Mouse (Mus musculus) MEL (cell line): ENCODE measurements around the gene Trim47.

Source experiments
- GATA1 ChIP-seq: IDR thresholded peaks from 2 replicates; pipeline ENCODE4 v1.6.1; 2011; ENCODE audit warnings: low read depth, low read length, improper control_type of control experiment
- MYC ChIP-seq: IDR thresholded peaks from 2 replicates; pipeline ENCODE4 v1.6.1; 2011; ENCODE audit warnings: low read depth, mild to moderate bottlenecking, low read length, improper control_type of control experiment, moderate library complexity
- POLR2A ChIP-seq, 2 experiments: IDR thresholded peaks; 2 replicates each; pipeline ENCODE4 v1.6.1; 2011 to 2012; ENCODE audit warnings: low read length in 2 of 2, mild to moderate bottlenecking in 2 of 2, control low read depth in 1 of 2, improper control_type of control experiment in 1 of 2, low read depth in 1 of 2, moderate library complexity in 1 of 2; ENCODE audit not compliant: control insufficient read depth in 1 of 2, insufficient read depth in 1 of 2, poor library complexity in 1 of 2
- POLR2AphosphoS5 ChIP-seq: IDR thresholded peaks from 2 replicates; pipeline ENCODE4 v1.6.1; 2012; ENCODE audit warnings: low read depth, borderline replicate concordance, mild to moderate bottlenecking, inconsistent platforms, low read length, moderate library complexity, mixed read lengths
- TAL1 ChIP-seq: IDR thresholded peaks from 2 replicates; pipeline ENCODE4 v1.6.1; 2012; ENCODE audit warnings: mild to moderate bottlenecking, inconsistent platforms, low read length, moderate library complexity, mixed read lengths
- TBP ChIP-seq: IDR thresholded peaks from 2 replicates; pipeline ENCODE4 v1.8.0; 2011; ENCODE audit warnings: low read depth, low read length, improper control_type of control experiment
- TCF12 ChIP-seq: IDR thresholded peaks from 2 replicates; pipeline ENCODE4 v1.6.1; 2014; ENCODE audit warnings: low read depth, mild to moderate bottlenecking, inconsistent platforms, low read length, improper control_type of control experiment, moderate library complexity
- ZNF384 ChIP-seq: IDR thresholded peaks from 2 replicates; pipeline ENCODE4 v1.6.1; 2012; ENCODE audit warnings: low read depth, mild to moderate bottlenecking, inconsistent platforms, low read length, improper control_type of control experiment

DNA sequence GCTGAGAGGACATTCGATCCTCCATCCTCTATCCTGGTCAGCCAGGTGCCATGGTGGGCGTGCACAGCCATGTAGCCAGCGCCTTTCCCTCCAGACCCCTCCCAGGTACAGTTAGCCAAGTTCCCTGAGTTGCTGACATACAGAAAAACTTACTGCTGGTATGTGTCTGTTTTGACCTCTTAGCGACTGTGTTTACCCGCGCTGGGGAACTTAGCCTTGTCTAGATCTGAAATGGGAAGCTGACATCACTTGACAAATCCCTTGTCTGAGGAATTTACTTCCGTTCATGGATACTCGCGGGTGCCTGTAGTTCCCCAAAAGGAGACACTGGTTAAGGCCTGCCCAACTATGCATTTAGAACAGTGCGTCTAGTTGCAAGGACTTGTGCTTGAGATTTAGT lies 16.5 kb downstream of the Trim47 start:
- no peak for TF ChIP-seq MYC
- TF ChIP-seq ZNF384, result no peak
- no peak for TF ChIP-seq POLR2A (IDR thresholded peaks at IDR 0.05; ENCODE audit: control insufficient read depth in 1 of 2, insufficient read depth in 1 of 2, low read depth in 1 of 2, low read length in 2 of 2, poor library complexity in 1 of 2)
- no peak for TF ChIP-seq GATA1
- no peak for TF ChIP-seq TBP
- no peak for TF ChIP-seq TCF12
- TF ChIP-seq POLR2AphosphoS5, result no peak
- TF ChIP-seq TAL1, result no peak
